Mouse (Mus musculus): ENCODE data around the gene Gpr137c. TPM values are rescaled to one million over a fixed set of nuclear protein-coding genes. Genes with fewer than 3 reads are reported as not detected.

The Gpr137c gene
- total and polyA plus RNA-seq, 3 experiments, result 0.49 TPM; not detected in 2

DNA sequence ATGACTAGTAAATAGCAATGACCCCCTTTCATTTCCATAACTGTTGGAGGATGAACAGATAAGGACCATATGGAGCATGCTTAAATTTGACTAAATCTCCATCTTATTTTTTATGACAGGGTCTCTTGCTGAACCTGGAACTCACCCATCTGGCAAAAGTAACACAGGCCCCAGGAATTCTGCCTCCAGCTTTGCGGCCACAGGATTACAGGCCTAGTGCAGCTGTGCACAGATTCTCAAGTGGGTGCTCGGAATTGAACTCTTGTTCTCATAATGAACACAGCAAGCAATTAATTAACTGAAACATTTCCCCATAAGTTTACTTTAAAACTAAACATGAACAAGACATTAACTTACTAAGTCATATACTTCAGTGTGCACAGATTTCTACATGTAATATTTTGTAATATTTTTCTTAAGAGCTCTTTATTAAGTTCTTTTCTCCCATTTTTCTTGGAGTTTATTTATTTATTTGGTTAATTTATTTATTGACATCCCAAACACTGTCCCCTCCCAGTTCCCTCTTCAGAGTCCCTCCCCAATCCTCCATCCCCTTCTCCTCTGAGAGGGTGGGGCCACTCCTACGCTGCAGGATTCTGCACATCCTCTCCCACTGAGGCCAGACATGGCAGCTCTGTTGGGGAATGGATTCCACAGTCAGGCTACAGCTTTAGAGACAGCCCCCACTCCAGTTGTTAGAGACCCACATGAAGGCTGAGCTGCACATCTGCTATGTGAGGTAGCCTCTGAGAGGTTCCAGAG, 44.5 kb downstream of the Gpr137c start:
- H3K4me1 ChIP-seq (ENCODE audit: insufficient read depth, low read depth, low read length), result no peaks in the 10 kb centered on the region
- TF ChIP-seq CTCF (IDR thresholded peaks at IDR 0.05; ENCODE audit: low read depth, low read length), result no peak
- TF ChIP-seq GATA2 (IDR thresholded peaks at IDR 0.05; ENCODE audit: borderline replicate concordance, low read depth, low read length), result no peak
- no peak for TF ChIP-seq TAL1 (conservative IDR thresholded peaks at IDR 0.05; ENCODE audit: low read depth, low read length)
- TF ChIP-seq GATA1 (IDR thresholded peaks at IDR 0.05; ENCODE audit: borderline replicate concordance, low read length), result no peak
- no peak for TF ChIP-seq POLR2AphosphoS5 (IDR thresholded peaks at IDR 0.05; ENCODE audit: insufficient replicate concordance, low read depth, low read length)
- no peak overlapping the region for H3K4me3 ChIP-seq (ENCODE audit: low read depth, low read length)

DNA sequence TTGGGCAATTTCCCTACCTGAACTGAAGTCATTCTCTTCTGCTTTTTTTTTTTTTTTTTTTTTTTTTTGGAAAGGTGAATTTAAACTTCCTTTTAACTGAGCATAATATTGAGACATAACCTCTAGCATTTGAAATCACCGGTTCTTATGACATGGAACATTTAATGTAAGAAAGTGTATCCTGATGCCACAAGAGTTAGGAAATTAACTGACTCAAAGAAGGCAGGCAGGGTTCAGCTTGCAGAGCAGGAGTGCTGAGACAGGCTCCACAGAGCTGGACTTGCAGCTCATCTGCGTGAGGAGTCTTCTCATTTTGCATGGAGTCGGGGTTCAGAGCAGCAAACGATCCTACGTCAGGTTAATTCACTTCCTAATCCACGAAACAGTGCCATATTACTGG, 56.3 kb downstream of the Gpr137c start:
- Histone ChIP-seq H3K36me3 (replicated peaks) (no peaks in the 10 kb centered on the region), H3K4me1 (ENCODE audit: insufficient read depth, low read depth, low read length) (no peaks in the 10 kb centered on the region), H3K27me3 (ENCODE audit: insufficient read depth, low read length) (peaks cover 7% of the 10 kb centered on the region), H3K9me3 (replicated peaks) (no peaks in the 10 kb centered on the region), H3K4me3 (ENCODE audit: low read depth, low read length) (no peak overlapping the region)
- ATAC-seq (ENCODE audit: extremely low read depth, insufficient number of reproducible peaks, low FRiP score, poor library complexity, severe bottlenecking) (no peak), DNase-seq (ENCODE audit: low spot score) (no peak)
- TF ChIP-seq TAL1 (conservative IDR thresholded peaks at IDR 0.05; ENCODE audit: low read depth, low read length), result no peak
- TF ChIP-seq GATA1 (IDR thresholded peaks at IDR 0.05; ENCODE audit: borderline replicate concordance, low read length), result no peak
- no peak for TF ChIP-seq CTCF (IDR thresholded peaks at IDR 0.05; ENCODE audit: low read depth, low read length)
- TF ChIP-seq GATA2 (IDR thresholded peaks at IDR 0.05; ENCODE audit: borderline replicate concordance, low read depth, low read length), result no peak

More for the DNA sequence above, 44.5 kb downstream of the Gpr137c start:
- no peaks in the 10 kb centered on the region for H3K36me3 ChIP-seq (replicated peaks)
- DNase-seq (ENCODE audit: low spot score) (no peak), ATAC-seq (ENCODE audit: extremely low read depth, insufficient number of reproducible peaks, low FRiP score, poor library complexity, severe bottlenecking) (no peak)
- peaks cover 9% of the 10 kb centered on the region for H3K27me3 ChIP-seq (ENCODE audit: insufficient read depth, low read length)
- no peaks in the 10 kb centered on the region for H3K9me3 ChIP-seq (replicated peaks)

DNA sequence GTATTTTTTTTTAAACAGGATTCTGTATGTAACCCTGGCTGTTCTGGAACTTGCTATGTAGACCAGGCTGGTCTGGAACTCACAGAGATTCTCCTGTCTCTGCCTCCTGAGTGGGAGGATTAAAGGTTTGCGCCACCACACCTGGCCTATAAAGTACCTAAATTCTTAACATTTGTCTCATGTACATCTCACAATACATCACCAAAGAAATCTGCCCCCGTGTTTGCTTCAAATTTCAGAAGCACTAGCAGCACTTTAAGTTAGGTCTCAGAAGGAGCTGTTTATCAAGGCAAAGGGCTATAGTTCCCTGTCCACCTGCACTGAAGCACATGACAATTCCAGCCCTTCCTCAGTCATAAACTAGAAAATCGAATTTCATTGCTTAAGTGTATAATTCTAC, 62.5 kb downstream of the Gpr137c start:
- Histone ChIP-seq H3K4me3 (ENCODE audit: low read depth, low read length) (no peak overlapping the region), H3K36me3 (replicated peaks) (peaks cover 15% of the 10 kb centered on the region)
- no peak; the same call in 1 of the 2 replicates for ATAC-seq (ENCODE audit: extremely low read depth, insufficient number of reproducible peaks, low FRiP score, poor library complexity, severe bottlenecking)

DNA sequence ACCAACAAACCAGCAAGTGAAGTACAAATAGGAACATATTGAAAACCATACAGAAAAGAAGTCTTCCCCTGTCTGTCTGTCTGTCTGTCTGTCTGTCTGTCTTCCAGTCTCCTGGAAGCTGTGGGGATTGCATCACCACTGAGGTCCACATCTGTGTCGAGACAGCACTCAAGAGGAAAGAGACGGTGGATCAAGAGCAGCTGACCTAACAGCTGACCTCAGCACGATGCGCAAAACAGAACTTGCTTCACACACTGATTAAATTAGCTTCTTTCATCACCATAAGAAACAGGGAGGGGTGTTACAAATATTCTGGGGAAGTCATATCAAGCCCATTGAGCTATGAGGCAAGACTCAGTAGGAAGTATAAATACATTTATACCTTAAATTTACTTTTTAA, 72.1 kb downstream of the Gpr137c start:
- H3K4me3 ChIP-seq (ENCODE audit: low read depth, low read length), result no peak overlapping the region
- peaks cover 84% of the 10 kb centered on the region for H3K36me3 ChIP-seq (replicated peaks)
- no peaks in the 10 kb centered on the region for H3K9me3 ChIP-seq (replicated peaks)
- DNase-seq (ENCODE audit: low spot score) (no peak), ATAC-seq (ENCODE audit: extremely low read depth, insufficient number of reproducible peaks, low FRiP score, poor library complexity, severe bottlenecking) (no peak)
- no peaks in the 10 kb centered on the region for H3K27me3 ChIP-seq (ENCODE audit: insufficient read depth, low read length)
- TF ChIP-seq TAL1 (conservative IDR thresholded peaks at IDR 0.05; ENCODE audit: low read depth, low read length), result no peak
- TF ChIP-seq GATA1 (IDR thresholded peaks at IDR 0.05; ENCODE audit: borderline replicate concordance, low read length), result no peak
- TF ChIP-seq POLR2AphosphoS5 (IDR thresholded peaks at IDR 0.05; ENCODE audit: insufficient replicate concordance, low read depth, low read length), result no peak
- no peak for TF ChIP-seq GATA2 (IDR thresholded peaks at IDR 0.05; ENCODE audit: borderline replicate concordance, low read depth, low read length)
- TF ChIP-seq CTCF (IDR thresholded peaks at IDR 0.05; ENCODE audit: low read depth, low read length), result no peak
- H3K4me1 ChIP-seq (ENCODE audit: insufficient read depth, low read depth, low read length), result no peaks in the 10 kb centered on the region

More for the DNA sequence above, 62.5 kb downstream of the Gpr137c start:
- Histone ChIP-seq H3K4me1 (ENCODE audit: insufficient read depth, low read depth, low read length) (no peaks in the 10 kb centered on the region), H3K27me3 (ENCODE audit: insufficient read depth, low read length) (no peaks in the 10 kb centered on the region), H3K9me3 (replicated peaks) (no peaks in the 10 kb centered on the region)
- DNase-seq (ENCODE audit: low spot score), result no peak
- no peak for TF ChIP-seq CTCF (IDR thresholded peaks at IDR 0.05; ENCODE audit: low read depth, low read length)
- peak; percentile 39; the same call in 1 of the 2 replicates for TF ChIP-seq POLR2AphosphoS5 (IDR thresholded peaks at IDR 0.05; ENCODE audit: insufficient replicate concordance, low read depth, low read length)

DNA sequence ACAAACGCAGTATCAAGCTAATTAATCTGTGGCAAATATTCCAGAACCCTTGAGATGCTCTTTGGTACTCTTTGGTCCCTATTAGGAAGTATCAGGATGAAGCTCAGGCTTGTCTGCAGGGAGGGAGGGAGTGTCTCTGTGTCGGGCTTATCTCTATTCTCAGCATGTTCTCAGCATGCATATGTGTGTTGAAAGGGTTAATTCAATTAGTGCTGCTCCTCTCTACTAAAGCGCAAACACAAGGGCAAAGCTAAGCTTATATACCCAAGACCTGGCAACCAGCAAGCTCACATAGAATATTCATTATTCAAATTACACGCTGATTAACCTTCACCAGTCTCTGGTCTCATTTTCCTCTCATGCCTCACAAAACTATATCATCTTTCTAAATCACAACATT, 84.4 kb downstream of the Gpr137c start:
- Histone ChIP-seq H3K27me3 (ENCODE audit: insufficient read depth, low read length) (no peaks in the 10 kb centered on the region), H3K4me3 (ENCODE audit: low read depth, low read length) (no peak overlapping the region), H3K36me3 (replicated peaks) (peaks cover 89% of the 10 kb centered on the region), H3K4me1 (ENCODE audit: insufficient read depth, low read depth, low read length) (peaks cover 23% of the 10 kb centered on the region), H3K9me3 (replicated peaks) (no peaks in the 10 kb centered on the region)
- no peak for DNase-seq (ENCODE audit: low spot score)
- TF ChIP-seq GATA1 (IDR thresholded peaks at IDR 0.05; ENCODE audit: borderline replicate concordance, low read length) (no peak), TAL1 (conservative IDR thresholded peaks at IDR 0.05; ENCODE audit: low read depth, low read length) (no peak), GATA2 (IDR thresholded peaks at IDR 0.05; ENCODE audit: borderline replicate concordance, low read depth, low read length) (no peak), POLR2AphosphoS5 (IDR thresholded peaks at IDR 0.05; ENCODE audit: insufficient replicate concordance, low read depth, low read length) (no peak), CTCF (IDR thresholded peaks at IDR 0.05; ENCODE audit: low read depth, low read length) (no peak)
- no peak for ATAC-seq (ENCODE audit: extremely low read depth, insufficient number of reproducible peaks, low FRiP score, poor library complexity, severe bottlenecking)

DNA sequence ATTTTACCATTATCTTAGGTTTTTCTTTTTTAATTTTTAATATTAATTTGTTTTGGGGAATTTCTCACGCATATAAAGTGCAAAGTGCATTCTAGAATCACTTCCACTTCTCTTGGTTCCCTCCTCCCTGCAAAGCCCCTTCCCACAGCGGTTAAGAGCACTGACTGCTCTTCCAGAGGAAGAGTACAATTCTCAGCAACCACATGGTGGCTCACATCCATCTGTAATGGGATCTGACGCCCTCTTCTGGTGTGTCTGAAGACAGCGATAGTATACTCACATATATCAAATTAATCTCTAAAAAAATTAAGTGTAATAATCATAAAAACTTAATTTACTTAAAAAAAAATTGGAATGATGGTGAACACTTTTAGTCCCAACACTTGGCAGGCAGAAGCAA, 84.9 kb downstream of the Gpr137c start:
- H3K4me3 ChIP-seq (ENCODE audit: low read depth, low read length), result no peak overlapping the region
- peaks cover 89% of the 10 kb centered on the region for H3K36me3 ChIP-seq (replicated peaks)
- H3K9me3 ChIP-seq (replicated peaks), result no peaks in the 10 kb centered on the region
- H3K27me3 ChIP-seq (ENCODE audit: insufficient read depth, low read length), result no peaks in the 10 kb centered on the region
- H3K4me1 ChIP-seq (ENCODE audit: insufficient read depth, low read depth, low read length), result peaks cover 27% of the 10 kb centered on the region
- ATAC-seq (ENCODE audit: extremely low read depth, insufficient number of reproducible peaks, low FRiP score, poor library complexity, severe bottlenecking), result no peak
- no peak for DNase-seq (ENCODE audit: low spot score)
- TF ChIP-seq POLR2AphosphoS5 (IDR thresholded peaks at IDR 0.05; ENCODE audit: insufficient replicate concordance, low read depth, low read length) (no peak), GATA1 (IDR thresholded peaks at IDR 0.05; ENCODE audit: borderline replicate concordance, low read length) (no peak), TAL1 (conservative IDR thresholded peaks at IDR 0.05; ENCODE audit: low read depth, low read length) (no peak), GATA2 (IDR thresholded peaks at IDR 0.05; ENCODE audit: borderline replicate concordance, low read depth, low read length) (no peak), CTCF (IDR thresholded peaks at IDR 0.05; ENCODE audit: low read depth, low read length) (no peak)

Measured in G1E (cell line).